Mouse (Mus musculus) cerebellum, adult 18-20 months (tissue): ENCODE data around the gene Gdpgp1.

Source experiments
- DNase-seq, 2 experiments: peaks; one replicate each; pipeline ENCODE4 v3.0.0; 2021

The Gdpgp1 gene

GRCm38 (mm10) chr7:80281646-80282045 lies 49.0 kb downstream of the Gdpgp1 start:
- no peak for DNase-seq

GRCm38 (mm10) chr7:80283226-80283918 lies 50.7 kb downstream of the Gdpgp1 start:
- DNase-seq: no peak

GRCm38 (mm10) chr7:80284391-80284790 lies 51.7 kb downstream of the Gdpgp1 start:
- no peak for DNase-seq

GRCm38 (mm10) chr7:80285725-80286124 lies 53.1 kb downstream of the Gdpgp1 start:
- no peak for DNase-seq

GRCm38 (mm10) chr7:80287736-80288135 lies 55.1 kb downstream of the Gdpgp1 start:
- no peak for DNase-seq
